Mouse (Mus musculus) CH12.LX (cell line): Measurements from ENCODE around the gene Ypel2. TPM values are rescaled to one million over a fixed set of nuclear protein-coding genes. Genes with fewer than 3 reads are reported as not detected.
"Not testable (repeated sequence)": the region's sequence is repeated elsewhere in the genome, so short reads cannot be mapped to it uniquely, and the experiment has no call there.

Experiments used
- DNase-seq: peaks from one replicate; pipeline ENCODE4 v3.0.0-alpha.2; 2013; ENCODE audit errors: extremely low read depth
- H3K27ac ChIP-seq: 2 replicates; pipeline ENCODE4 v1.5.1; 2012; ENCODE audit warnings: low read depth, mild to moderate bottlenecking, control low read depth, moderate library complexity; ENCODE audit not compliant: insufficient read depth
- H3K27me3 ChIP-seq: replicated peaks from 2 replicates; pipeline ENCODE3; 2012; ENCODE audit warnings: inconsistent platforms
- H3K36me3 ChIP-seq, 2 experiments: replicated peaks in 1 of 2; 2 replicates each; pipeline versions ENCODE3 to v1.6.1; 2012; ENCODE audit warnings: inconsistent platforms in 1 of 2, low read length in 1 of 2, mild to moderate bottlenecking in 1 of 2, mixed read lengths in 1 of 2, moderate library complexity in 1 of 2; ENCODE audit not compliant: control insufficient read depth in 1 of 2, insufficient read depth in 1 of 2
- H3K4me1 ChIP-seq, 2 experiments: 2 replicates each; pipeline ENCODE4 v1.6.1; 2012; ENCODE audit warnings: inconsistent platforms in 1 of 2, moderate library complexity in 1 of 2; ENCODE audit not compliant: insufficient read depth in 2 of 2, control insufficient read depth in 1 of 2
- H3K4me2 ChIP-seq: 2 replicates; pipeline ENCODE4 v1.6.1; 2012; ENCODE audit warnings: low read depth, mild to moderate bottlenecking, control low read depth; ENCODE audit not compliant: poor library complexity, insufficient read depth, severe bottlenecking
- H3K4me3 ChIP-seq, 3 experiments: fragments of 150-350 bp in 1 of 3; sonication (generic) in 1 of 3; replicated peaks in 1 of 3; 2 replicates each; pipeline versions ENCODE3 to v1.5.1; 2011 to 2012; ENCODE audit warnings: low read depth in 2 of 3, low read length in 2 of 3, mild to moderate bottlenecking in 2 of 3, moderate library complexity in 2 of 3, control low read depth in 1 of 3, improper control_type of control experiment in 1 of 3, inconsistent platforms in 1 of 3, mixed read lengths in 1 of 3; ENCODE audit not compliant: poor library complexity in 1 of 3
- H3K79me2 ChIP-seq: replicated peaks from 2 replicates; pipeline ENCODE4 v1.6.1; 2012; ENCODE audit warnings: mild to moderate bottlenecking, moderate library complexity; ENCODE audit not compliant: control insufficient read depth, poor library complexity, insufficient read depth, severe bottlenecking; ENCODE audit errors: extremely low read depth
- H3K9ac ChIP-seq: 2 replicates; pipeline ENCODE4 v1.6.1; 2012; ENCODE audit warnings: low read depth, mild to moderate bottlenecking, control low read depth, moderate library complexity; ENCODE audit not compliant: insufficient read depth
- H3K9me3 ChIP-seq: replicated peaks from 2 replicates; pipeline ENCODE3; 2012; ENCODE audit warnings: low read length, inconsistent platforms, mixed read lengths
- CHD2 ChIP-seq: IDR thresholded peaks from 2 replicates; pipeline ENCODE4 v1.6.1; 2011; ENCODE audit warnings: low read length, improper control_type of control experiment
- E2F4 ChIP-seq: IDR thresholded peaks from 2 replicates; pipeline ENCODE4 v1.6.1; 2011; ENCODE audit warnings: low read depth, low read length, improper control_type of control experiment; ENCODE audit not compliant: insufficient replicate concordance
- GABPA ChIP-seq: IDR thresholded peaks from 2 replicates; pipeline ENCODE4 v1.6.1; 2012; ENCODE audit warnings: low read depth, low read length, improper control_type of control experiment, inconsistent platforms; ENCODE audit not compliant: insufficient replicate concordance
- IRF4 ChIP-seq: IDR thresholded peaks from 2 replicates; pipeline ENCODE4 v1.6.1; 2014; ENCODE audit warnings: low read depth, mild to moderate bottlenecking, inconsistent platforms, low read length, improper control_type of control experiment
- JUN ChIP-seq: IDR thresholded peaks from 2 replicates; pipeline ENCODE4 v1.6.1; 2011; ENCODE audit warnings: low read depth, mild to moderate bottlenecking, low read length, improper control_type of control experiment, moderate library complexity; ENCODE audit not compliant: insufficient read depth
- MAFK ChIP-seq: IDR thresholded peaks from 2 replicates; pipeline ENCODE4 v1.6.1; 2011; ENCODE audit warnings: low read length, improper control_type of control experiment; ENCODE audit not compliant: insufficient replicate concordance
- MAZ ChIP-seq: IDR thresholded peaks from 2 replicates; pipeline ENCODE4 v1.6.1; 2012; ENCODE audit warnings: low read depth, mild to moderate bottlenecking, inconsistent platforms, low read length, improper control_type of control experiment, moderate library complexity
- NRF1 ChIP-seq: IDR thresholded peaks from 2 replicates; pipeline ENCODE4 v1.6.1; 2014; ENCODE audit warnings: low read depth, mild to moderate bottlenecking, inconsistent platforms, low read length, improper control_type of control experiment, moderate library complexity
- POLR2A ChIP-seq: IDR thresholded peaks from 2 replicates; pipeline ENCODE4 v1.6.1; 2011; ENCODE audit warnings: low read depth, mild to moderate bottlenecking, improper control_type of control experiment, low read length
- RCOR1 ChIP-seq: conservative IDR thresholded peaks from 2 replicates; pipeline ENCODE4 v1.6.1; 2012; ENCODE audit warnings: low read depth, mild to moderate bottlenecking, inconsistent platforms, low read length, improper control_type of control experiment
- TBP ChIP-seq: conservative IDR thresholded peaks from 2 replicates; pipeline ENCODE4 v1.6.1; 2011; ENCODE audit warnings: low read depth, low read length, improper control_type of control experiment
- USF2 ChIP-seq: conservative IDR thresholded peaks from 2 replicates; pipeline ENCODE4 v1.6.1; 2011; ENCODE audit warnings: low read depth, low read length, improper control_type of control experiment
- ZKSCAN1 ChIP-seq: IDR thresholded peaks from 2 replicates; pipeline ENCODE4 v1.6.1; 2012; ENCODE audit warnings: low read depth, inconsistent platforms, low read length, improper control_type of control experiment, borderline replicate concordance
- ZMIZ1 ChIP-seq: IDR thresholded peaks from 2 replicates; pipeline ENCODE4 v1.6.1; 2012; ENCODE audit warnings: low read depth, mild to moderate bottlenecking, inconsistent platforms, low read length, improper control_type of control experiment
- dilution Hi-C: fragments of 300-500 bp; cut with MboI; formaldehyde crosslinking; loops from 2 replicates; pipeline ENCODE4 v1.14.3; 2020; ENCODE audit warnings: low sequenced_read_pairs; ENCODE audit not compliant: extremely low pct_unique_long_range_greater_than_20kb, extremely low pct_ligation_motif_present
- in situ Hi-C: fragments of 300-500 bp; cut with MboI; formaldehyde crosslinking; loops from 3 replicates; pipeline ENCODE4 v1.14.3; 2019; ENCODE audit warnings: low sequenced_read_pairs, low pct_ligation_motif_present, low pct_unique_long_range_greater_than_20kb, mixed read lengths
- polyA plus RNA-seq: library from polyadenylated mRNA; unstranded; fragments of >175 nt; gene quantifications from 2 replicates; pipeline ENCODE4 v1.2.1, GENCODE M21; 2012; ENCODE audit warnings: low read depth; ENCODE audit not compliant: insufficient read length
- total RNA-seq, 2 experiments: library from RNA; depleted of rRNA; stranded (reverse); fragments of 300-350 nt in 1 of 2; fragments of >200 nt in 1 of 2; gene quantifications; 2 replicates each; pipeline ENCODE4 v1.2.3; 2012 to 2014

Gene Ypel2
- total and polyA plus RNA-seq, 3 experiments = 0.38 to 0.91 (median 0.59) TPM

DNA sequence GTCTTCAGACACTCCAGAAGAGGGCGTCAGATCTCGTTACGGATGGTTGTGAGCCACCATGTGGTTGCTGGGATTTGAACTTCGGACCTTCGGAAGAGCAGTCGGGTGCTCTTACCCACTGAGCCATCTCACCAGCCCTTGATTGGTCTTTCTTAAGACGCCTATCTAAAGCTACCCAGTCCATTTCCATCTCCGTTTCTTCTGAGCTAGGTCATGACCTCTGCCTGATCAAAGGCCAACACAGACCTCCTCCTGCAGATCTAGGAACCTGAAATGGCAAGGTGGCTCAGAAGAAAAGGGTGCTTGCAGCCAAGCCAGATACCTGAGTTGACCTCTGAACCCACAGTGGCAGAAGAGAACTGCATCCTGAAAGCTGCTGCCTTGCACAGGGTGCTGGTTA, 29.7 kb upstream of the Ypel2 start:
- DNase-seq, dilution Hi-C loops: not testable (repeated sequence)

DNA sequence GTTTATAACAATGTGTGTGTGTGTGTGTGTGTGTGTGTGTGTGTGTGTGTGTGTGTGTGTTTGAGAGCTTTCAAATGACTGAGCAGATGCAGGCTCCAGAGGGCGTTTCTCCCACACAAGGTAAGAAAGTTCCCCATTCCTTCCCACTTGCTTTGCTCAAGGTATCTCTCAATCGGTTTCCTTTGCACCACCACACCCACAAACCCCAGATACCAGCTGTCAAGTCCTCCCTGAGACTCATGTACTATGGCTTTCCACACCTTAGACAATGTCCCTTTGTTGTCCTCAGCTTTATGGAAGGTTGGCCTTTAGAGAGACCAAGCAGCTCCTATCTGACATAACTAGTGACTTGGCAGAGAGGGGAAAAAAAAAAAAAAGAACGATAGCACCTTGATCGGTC, 29.3 kb upstream of the Ypel2 start:
- DNase-seq = no peak
- Histone ChIP-seq H3K36me3 (no peaks in the 10 kb centered on the region), H3K9ac (no peak overlapping the region), H3K79me2 (no peaks in the 10 kb centered on the region), H3K27ac (no peak overlapping the region), H3K27me3 (no peaks in the 10 kb centered on the region), H3K4me1 (peaks cover 6 to 14% of the 10 kb centered on the region in 2 experiments; a peak in 3 of 4 replicates), H3K9me3 (peaks cover 3% of the 10 kb centered on the region), H3K4me2 (no peak overlapping the region), H3K4me3 (no peak overlapping the region)
- in situ Hi-C loops (no loop called here), dilution Hi-C loops (no loop called here)
- no peak for TF ChIP-seq GABPA
- TF ChIP-seq TBP = no peak
- TF ChIP-seq ZKSCAN1 = no peak
- TF ChIP-seq POLR2A = no peak
- TF ChIP-seq NRF1 = no peak
- TF ChIP-seq MAFK = no peak
- no peak for TF ChIP-seq ZMIZ1
- TF ChIP-seq IRF4 = no peak
- no peak for TF ChIP-seq E2F4
- no peak for TF ChIP-seq MAZ
- no peak for TF ChIP-seq CHD2
- no peak for TF ChIP-seq USF2

More for the DNA sequence above, 29.7 kb upstream of the Ypel2 start:
- H3K36me3 ChIP-seq, H3K4me2 ChIP-seq, H3K4me3 ChIP-seq, in situ Hi-C loops, H3K9ac ChIP-seq, H3K9me3 ChIP-seq, H3K27me3 ChIP-seq, H3K27ac ChIP-seq, H3K79me2 ChIP-seq: not testable (repeated sequence)
- peaks cover 4 to 12% of the 10 kb centered on the region in 2 experiments; a peak in 3 of 4 replicates for H3K4me1 ChIP-seq
- 0 out of 2 replicates have a peak, but pooled peaks have one; percentile 43 for TF ChIP-seq TBP

DNA sequence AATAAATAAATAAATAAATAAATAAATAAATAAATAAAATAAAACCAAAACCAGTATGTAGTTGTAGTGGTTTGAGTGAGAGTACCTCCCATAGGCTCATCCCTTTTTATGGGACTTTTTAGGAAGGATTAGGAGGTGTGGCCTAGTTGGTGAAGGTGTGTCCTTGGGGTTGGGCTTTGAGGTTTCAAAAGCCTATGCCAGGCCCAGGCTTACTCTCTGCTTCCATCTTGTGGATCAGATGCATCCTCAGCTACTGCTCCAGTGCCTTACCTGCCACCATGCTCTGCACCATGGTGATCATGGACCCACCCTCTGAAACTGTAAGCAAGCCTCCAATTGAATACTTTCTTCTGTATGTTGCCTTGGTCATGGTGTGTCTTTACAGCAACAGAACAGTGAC, 28.0 kb upstream of the Ypel2 start:
- Histone ChIP-seq H3K27ac (no peak overlapping the region), H3K4me1 (peaks cover 4 to 10% of the 10 kb centered on the region in 2 experiments; a peak in 3 of 4 replicates), H3K4me2 (no peak overlapping the region), H3K9me3 (peaks cover 3% of the 10 kb centered on the region), H3K4me3 (no peak overlapping the region), H3K9ac (no peak overlapping the region), H3K27me3 (no peaks in the 10 kb centered on the region), H3K36me3 (no peaks in the 10 kb centered on the region), H3K79me2 (no peaks in the 10 kb centered on the region)
- TF ChIP-seq JUN (no peak), RCOR1 (no peak)
- DNase-seq = no peak
- in situ Hi-C loops (no loop called here), dilution Hi-C loops (no loop called here)
